23 mouse cellular contexts compared by ENCODE assay signal in the genomic region with DNA sequence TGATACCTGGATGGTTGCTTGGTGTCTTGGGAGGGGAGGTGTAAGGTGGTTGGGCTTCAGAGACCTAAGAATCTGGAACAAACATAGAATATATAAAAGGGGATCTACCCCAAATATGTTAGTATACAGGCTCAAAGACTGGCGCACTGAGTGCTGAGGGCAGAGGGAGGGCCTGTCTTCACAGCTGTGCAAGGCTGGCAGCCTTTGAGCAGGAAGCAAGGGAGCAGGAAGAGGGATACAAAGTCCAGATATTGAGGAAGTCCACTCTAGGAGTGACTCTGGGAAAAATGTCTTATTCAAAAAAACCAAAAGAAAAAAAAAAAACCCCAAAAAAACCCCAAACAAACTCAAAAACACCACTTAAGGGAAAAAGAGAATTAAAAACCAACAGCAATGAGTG. TPM values are rescaled to one million over a fixed set of nuclear protein-coding genes. Genes with fewer than 3 reads are reported as not detected.
A peak's percentile ranks its signal among the peaks of the same experiment; 100 is the strongest.
DNase-seq lines count a peak whose midpoint lies in the region; ATAC-seq and TF ChIP-seq lines count a peak whose summit lies in the region.
"Had no signal": no experiment of that assay in that cellular context is flagged by ENCODE, and none has a peak within 500 bp of the region (broad histone marks: within the 10 kb centered on the region; RNA-seq: fewer than 3 reads in every experiment).

No protein-coding gene starts in this region.

- H3K27ac ChIP-seq in kidney, embryonic 16.5 days (ENCODE audit: low read length), result no peak overlapping the region
- 0 out of 2 replicates have a peak overlapping the region, but pooled peaks have one; percentile 26 for H3K27ac ChIP-seq in liver, embryonic 12.5 days
- no peak overlapping the region for H3K27ac ChIP-seq in stomach, postnatal 0 days (replicated peaks)
- H3K27ac ChIP-seq: hindbrain, embryonic 15.5 days; midbrain, embryonic 13.5 days had no signal

- H3K9ac ChIP-seq in kidney, embryonic 16.5 days (replicated peaks; ENCODE audit: low read length), result no peak overlapping the region
- H3K9ac ChIP-seq in liver, embryonic 12.5 days, result no peak overlapping the region
- no peak overlapping the region for H3K9ac ChIP-seq in stomach, postnatal 0 days (ENCODE audit: low read length)
- H3K9ac ChIP-seq: forebrain, postnatal 0 days; hindbrain, embryonic 15.5 days; midbrain, embryonic 13.5 days had no signal

- no peaks in the 10 kb centered on the region for H3K27me3 ChIP-seq in kidney, embryonic 16.5 days (ENCODE audit: insufficient read depth, low read length)
- no peaks in the 10 kb centered on the region for H3K27me3 ChIP-seq in liver, embryonic 12.5 days (replicated peaks)
- H3K27me3 ChIP-seq in stomach, postnatal 0 days (ENCODE audit: control insufficient read depth, insufficient read depth, low read length), result no peaks in the 10 kb centered on the region
- H3K27me3 ChIP-seq: CH12.LX; hindbrain, embryonic 15.5 days; midbrain, embryonic 13.5 days; Patski had no signal

- H3K4me2 ChIP-seq in kidney, embryonic 16.5 days (replicated peaks; ENCODE audit: low read depth, low read length), result no peak overlapping the region
- H3K4me2 ChIP-seq in liver, embryonic 12.5 days, result no peak overlapping the region
- no peak overlapping the region for H3K4me2 ChIP-seq in stomach, postnatal 0 days (replicated peaks; ENCODE audit: low read depth)
- H3K4me2 ChIP-seq: hindbrain, embryonic 15.5 days; midbrain, embryonic 13.5 days had no signal

- 0 out of 2 replicates have a peak, but pooled peaks cover 3% of the 10 kb centered on the region for H3K4me1 ChIP-seq in kidney, embryonic 16.5 days (ENCODE audit: insufficient read depth, low read length)
- peaks cover 34% of the 10 kb centered on the region for H3K4me1 ChIP-seq in liver, embryonic 12.5 days
- no peaks in the 10 kb centered on the region for H3K4me1 ChIP-seq in stomach, postnatal 0 days (replicated peaks; ENCODE audit: control insufficient read depth, insufficient read depth)
- H3K4me1 ChIP-seq: hindbrain, embryonic 15.5 days; midbrain, embryonic 13.5 days had no signal

- TF ChIP-seq EP300 in stomach, postnatal 0 days (optimal IDR thresholded peaks at IDR 0.05), result no peak

- 74% methylated on average over 1 of the region's 1 CpGs for WGBS in kidney, embryonic 16.5 days
- WGBS in liver, embryonic 12.5 days (ENCODE audit: insufficient replicate concordance), result 89% methylated on average over 1 of the region's 1 CpGs
- 67% methylated on average over 1 of the region's 1 CpGs for WGBS in stomach, postnatal 0 days

- no peak for ATAC-seq in kidney, embryonic 16.5 days (ENCODE audit: low FRiP score, low TSS enrichment)
- no peak for ATAC-seq in liver, embryonic 12.5 days
- peak; percentile 59; the same call in 1 of the 2 replicates for ATAC-seq in stomach, postnatal 0 days (ENCODE audit: low FRiP score, low TSS enrichment)
- ATAC-seq: forebrain, postnatal 0 days; midbrain, embryonic 13.5 days; Patski had no signal

- H3K36me3 ChIP-seq in kidney, embryonic 16.5 days (ENCODE audit: insufficient read depth, low read length), result peaks cover 38% of the 10 kb centered on the region
- H3K36me3 ChIP-seq in liver, embryonic 12.5 days, result peaks cover 88% of the 10 kb centered on the region
- H3K36me3 ChIP-seq in stomach, postnatal 0 days (ENCODE audit: control insufficient read depth, insufficient read depth, low read length), result peaks cover 11% of the 10 kb centered on the region
- H3K36me3 ChIP-seq: G1E had no signal

- H3K4me3 ChIP-seq in kidney, embryonic 16.5 days (ENCODE audit: low read length), result no peak overlapping the region
- no peak overlapping the region for H3K4me3 ChIP-seq in liver, embryonic 12.5 days
- H3K4me3 ChIP-seq in stomach, postnatal 0 days (ENCODE audit: low read depth, low read length), result no peak overlapping the region
- H3K4me3 ChIP-seq: hindbrain, embryonic 15.5 days; midbrain, embryonic 13.5 days had no signal

- H3K9me3 ChIP-seq in kidney, embryonic 16.5 days (ENCODE audit: low read length), result no peaks in the 10 kb centered on the region
- no peaks in the 10 kb centered on the region for H3K9me3 ChIP-seq in liver, embryonic 12.5 days (replicated peaks)
- H3K9me3 ChIP-seq in stomach, postnatal 0 days (ENCODE audit: control insufficient read depth, low read length), result no peaks in the 10 kb centered on the region
- H3K9me3 ChIP-seq: G1E; hindbrain, embryonic 15.5 days; midbrain, embryonic 13.5 days had no signal

- peak; percentile 52 for DNase-seq in kidney, adult 8-10 months
- no peak for DNase-seq in liver
- DNase-seq in kidney, postnatal 36 days, result peak; percentile 54 to 58
- DNase-seq in stomach, postnatal 0 days (ENCODE audit: low spot score), result no peak
- DNase-seq in layer of hippocampus, adult 11-12 months (ENCODE audit: low spot score), result no peak
- DNase-seq: adrenal gland, postnatal 36 days; B cell, adult 2 months; cerebellum, adult 9-10 months; forebrain, postnatal 0 days; gastrocnemius, postnatal 36 days; layer of hippocampus, adult 9-11 months; lung, adult 2 months; lung, postnatal 14 days; right cerebral cortex, postnatal 14 days; spleen, adult 18-20 months; thymus, postnatal 36 days had no signal

- TF ChIP-seq CTCF in stomach, postnatal 0 days (IDR thresholded peaks at IDR 0.05; ENCODE audit: low read depth), result no peak

RNA-seq across cellular contexts. Expression of a gene that starts 30.1 kb away (rescaled TPM):
- 99.4 and 100 TPM in 2 replicates for polyA plus RNA-seq in kidney, embryonic 16.5 days (2015; fragmentation: Nextera tagmentation; extraction: Ambion mirVana)
- polyA plus RNA-seq in liver, embryonic 12.5 days (2016; fragmentation: Nextera tagmentation; extraction: Ambion mirVana), result 91.6 and 92.0 TPM in 2 replicates
- 30.8 and 33.0 TPM in 2 replicates for polyA plus RNA-seq in stomach, postnatal 0 days (2015; fragmentation: Nextera tagmentation; extraction: Ambion mirVana)

RNA-seq across cellular contexts. Expression of a gene that starts 52.4 kb away (rescaled TPM):
- polyA plus RNA-seq in kidney, embryonic 16.5 days (2015; fragmentation: Nextera tagmentation; extraction: Ambion mirVana), result 47.7 and 50.5 TPM in 2 replicates
- 32.0 and 32.7 TPM in 2 replicates for polyA plus RNA-seq in liver, embryonic 12.5 days (2016; fragmentation: Nextera tagmentation; extraction: Ambion mirVana)
- polyA plus RNA-seq in stomach, postnatal 0 days (2015; fragmentation: Nextera tagmentation; extraction: Ambion mirVana), result 20.8 and 22.6 TPM in 2 replicates

Comparison
In these comparisons a context has a peak if more than half of its experiments do, and no peak if none do; other contexts are left out.
1. DNase-seq: peak in kidney, adult 8-10 months (2 of 2) and kidney, postnatal 36 days (2 of 2); none in liver (single experiment), stomach, postnatal 0 days (single experiment) and layer of hippocampus, adult 11-12 months (single experiment).